Mouse (Mus musculus) megakaryocyte-erythroid progenitor cell, adult 5-6 weeks (primary cell): Measurements from ENCODE around the gene Usf3. TPM values are rescaled to one million over a fixed set of nuclear protein-coding genes. Genes with fewer than 3 reads are reported as not detected.

Experiments
- total RNA-seq, 2 experiments: library from RNA; stranded (forward) in 1 of 2; stranded (reverse) in 1 of 2; fragments of 200-1000, 215-1000 nt in 1 of 2; fragments of >200 nt in 1 of 2; fragmentation: Nextera tagmentation in 1 of 2; gene quantifications; 2 replicates each; pipeline ENCODE4 v1.2.3; 2014 to 2017

Gene Usf3
- total RNA-seq, 2 experiments from 2014 or later = 17.2 to 42.8 TPM

Other genes starting within 250 kb of the Usf3 start
- 27.8 and 34.7 TPM in 2 replicates for gene Qtrt2, start 246.4 kb upstream of the Usf3 start, total RNA-seq (2014; fragmentation: Nextera tagmentation)
- 59.7 and 76.6 TPM in 2 replicates for gene Qtrt2, start 246.4 kb upstream of the Usf3 start, total RNA-seq (2017)
- 0.87 and 3.0 TPM in 2 replicates for gene Zdhhc23, start 193.5 kb upstream of the Usf3 start, total RNA-seq (2014; fragmentation: Nextera tagmentation)
- 0.80 and 1.6 TPM in 2 replicates for gene Zdhhc23, start 193.5 kb upstream of the Usf3 start, total RNA-seq (2017)
- gene Gramd1c, start 109.9 kb upstream of the Usf3 start, total RNA-seq (2014; fragmentation: Nextera tagmentation) = 6.5 and 9.5 TPM in 2 replicates
- gene Gramd1c, start 109.9 kb upstream of the Usf3 start, total RNA-seq (2017) = 10.2 and 13.7 TPM in 2 replicates
- 20.8 and 28.8 TPM in 2 replicates for gene Atp6v1a, start 33.5 kb upstream of the Usf3 start, total RNA-seq (2014; fragmentation: Nextera tagmentation)
- gene Atp6v1a, start 33.5 kb upstream of the Usf3 start, total RNA-seq (2017) = 50.4 and 76.9 TPM in 2 replicates
- 116 and 124 TPM in 2 replicates for gene Naa50, start 33.4 kb upstream of the Usf3 start, total RNA-seq (2014; fragmentation: Nextera tagmentation)
- gene Naa50, start 33.4 kb upstream of the Usf3 start, total RNA-seq (2017) = 153 and 162 TPM in 2 replicates
- gene Sidt1, start 159.9 kb downstream of the Usf3 start, total RNA-seq (2014; fragmentation: Nextera tagmentation) = 1.7 and 2.0 TPM in 2 replicates
- gene Sidt1, start 159.9 kb downstream of the Usf3 start, total RNA-seq (2017) = not detected in 2 replicates
- 20.4 and 27.5 TPM in 2 replicates for gene Spice1, start 173.9 kb downstream of the Usf3 start, total RNA-seq (2014; fragmentation: Nextera tagmentation)
- 26.9 and 27.0 TPM in 2 replicates for gene Spice1, start 173.9 kb downstream of the Usf3 start, total RNA-seq (2017)
- gene Cfap44, start 221.6 kb downstream of the Usf3 start, total RNA-seq (2014; fragmentation: Nextera tagmentation) = not detected in 2 replicates
- gene Cfap44, start 221.6 kb downstream of the Usf3 start, total RNA-seq (2017) = not detected in 2 replicates